Mouse (Mus musculus) cortical plate, adult 2 months (tissue): ENCODE data around the gene Dgkz.

Experiments used
- CTCF ChIP-seq: fragments of 200-500 bp; IDR thresholded peaks from 2 replicates; pipeline ENCODE4 v1.5.1; 2011; ENCODE audit warnings: mild to moderate bottlenecking, control low read depth, low read length; ENCODE audit not compliant: insufficient read depth; ENCODE audit errors: extremely low read depth
- POLR2A ChIP-seq: fragments of 200-500 bp; IDR thresholded peaks from 2 replicates; pipeline ENCODE4 v1.6.1; 2011; ENCODE audit warnings: mild to moderate bottlenecking, low read length, control low read depth; ENCODE audit not compliant: insufficient read depth; ENCODE audit errors: extremely low read depth

DNA sequence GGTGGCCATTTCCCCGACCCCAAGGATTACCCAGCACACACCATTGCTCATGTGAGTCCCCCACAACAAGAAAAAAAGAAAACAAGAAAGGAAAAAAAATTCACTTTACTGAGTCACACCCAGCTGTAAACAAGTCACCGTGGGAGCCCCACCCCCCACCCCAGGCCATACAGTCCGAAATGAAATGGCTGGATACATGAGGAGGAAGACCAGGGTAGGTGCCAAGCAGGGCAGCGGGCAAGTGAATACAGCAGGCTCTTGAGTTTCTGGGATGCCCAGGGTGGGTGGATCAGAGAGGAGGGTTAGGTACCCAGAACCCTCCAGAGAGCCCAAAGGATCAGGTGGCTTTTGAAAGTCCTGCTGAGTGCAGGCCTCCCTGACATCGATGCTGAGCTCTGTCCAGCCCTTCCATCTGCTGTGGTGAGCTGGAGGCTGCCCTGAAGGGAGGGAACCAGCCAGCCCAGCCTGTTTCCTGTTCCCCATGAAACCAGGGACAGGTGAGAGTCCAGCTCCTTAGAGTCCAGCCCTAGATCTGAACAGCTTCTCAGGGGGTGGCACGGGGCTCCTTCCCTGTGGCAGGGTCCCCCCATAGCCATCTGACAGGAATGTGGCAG lies 42.8 kb downstream of the Dgkz start:
- no peak for TF ChIP-seq POLR2A
- TF ChIP-seq CTCF = no peak
